Mouse (Mus musculus): ENCODE results near the gene Zfp609.

DNA sequence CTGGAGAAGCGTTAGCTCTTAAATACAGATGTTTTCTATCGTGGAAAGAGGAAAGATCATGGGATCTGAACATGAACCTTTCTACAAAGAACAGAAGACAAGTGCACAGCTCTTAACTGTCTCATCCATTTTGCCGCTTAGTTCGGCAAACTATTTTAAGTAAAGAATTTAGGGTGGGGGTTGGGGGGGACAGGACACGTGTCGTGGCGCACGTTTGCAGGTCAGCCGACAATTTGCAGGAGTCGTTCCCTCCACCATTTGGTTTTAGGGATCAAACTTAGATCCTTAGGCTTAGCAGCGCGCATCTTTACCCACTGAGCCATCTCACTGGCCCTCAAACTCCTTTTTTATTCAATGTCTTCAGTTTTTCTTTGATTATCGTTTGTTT, 646 bp upstream of the Zfp609 start:
- TF ChIP-seq CTCF (IDR thresholded peaks at IDR 0.05) (no peak), POLR2A (IDR thresholded peaks at IDR 0.05; ENCODE audit: insufficient read depth, low read depth, low read length) (no peak), EP300 (IDR thresholded peaks at IDR 0.05; ENCODE audit: insufficient read depth, low read depth, low read length) (no peak)

Data from heart, adult 2 months (tissue).